Mouse (Mus musculus) G1E (cell line): ENCODE data around the gene Pnp2. TPM values are rescaled to one million over a fixed set of nuclear protein-coding genes. Genes with fewer than 3 reads are reported as not detected.
"Not testable (repeated sequence)": the region's sequence is repeated elsewhere in the genome, so short reads cannot be mapped to it uniquely, and the experiment has no call there.

Source experiments
- ATAC-seq: 2 replicates; pipeline ENCODE4 v1.8.0; 2016; ENCODE audit warnings: mild to moderate bottlenecking; ENCODE audit not compliant: insufficient number of reproducible peaks, poor library complexity, low FRiP score, severe bottlenecking; ENCODE audit errors: extremely low read depth
- DNase-seq: peaks from one replicate; pipeline ENCODE4 v3.0.0; 2012; ENCODE audit warnings: low spot score
- H3K27me3 ChIP-seq: 2 replicates; pipeline ENCODE4 v1.6.1; 2012; ENCODE audit warnings: mild to moderate bottlenecking, low read length, inconsistent platforms; ENCODE audit not compliant: insufficient read depth
- H3K36me3 ChIP-seq: replicated peaks from 2 replicates; pipeline ENCODE3; 2012; ENCODE audit warnings: mild to moderate bottlenecking, inconsistent platforms
- H3K4me1 ChIP-seq: 2 replicates; pipeline ENCODE4 v1.6.1; 2012; ENCODE audit warnings: low read depth, low read length, inconsistent platforms, mixed read lengths; ENCODE audit not compliant: insufficient read depth
- H3K4me3 ChIP-seq: 2 replicates; pipeline ENCODE4 v1.5.1; 2012; ENCODE audit warnings: low read depth, mild to moderate bottlenecking, inconsistent platforms, low read length, moderate library complexity, mixed read lengths
- H3K9me3 ChIP-seq: replicated peaks from 2 replicates; pipeline ENCODE4 v1.6.1; 2012; ENCODE audit warnings: inconsistent platforms
- CTCF ChIP-seq: IDR thresholded peaks from 2 replicates; pipeline ENCODE4 v1.5.1; 2012; ENCODE audit warnings: low read depth, low read length, inconsistent platforms, mixed read lengths
- GATA1 ChIP-seq: IDR thresholded peaks from 2 replicates; pipeline ENCODE4 v1.6.1; 2012; ENCODE audit warnings: borderline replicate concordance, low read length, inconsistent platforms, mixed read lengths
- GATA2 ChIP-seq: IDR thresholded peaks from 2 replicates; pipeline ENCODE4 v1.6.1; 2012; ENCODE audit warnings: low read depth, low read length, inconsistent platforms, borderline replicate concordance
- POLR2AphosphoS5 ChIP-seq: IDR thresholded peaks from 2 replicates; pipeline ENCODE4 v1.6.1; 2012; ENCODE audit warnings: low read depth, low read length, inconsistent platforms; ENCODE audit not compliant: insufficient replicate concordance
- TAL1 ChIP-seq: conservative IDR thresholded peaks from 2 replicates; pipeline ENCODE4 v1.6.1; 2012; ENCODE audit warnings: low read depth, low read length, inconsistent platforms, mixed read lengths
- polyA plus RNA-seq: library from polyadenylated mRNA; stranded (reverse); fragments of >175 nt; gene quantifications from 2 replicates; pipeline ENCODE4 v1.2.3, GENCODE M21; 2012
- total RNA-seq, 2 experiments: library from RNA; stranded (forward) in 1 of 2; stranded (reverse) in 1 of 2; fragments of 200-1000 nt in 1 of 2; fragments of >200 nt in 1 of 2; fragmentation: Nextera tagmentation in 1 of 2; gene quantifications; 2 replicates each; pipeline ENCODE4 v1.2.3; 2014 to 2017

Pnp2 gene
- total and polyA plus RNA-seq, 3 experiments: 1.1 to 10.2 TPM; not detected in 1

DNA sequence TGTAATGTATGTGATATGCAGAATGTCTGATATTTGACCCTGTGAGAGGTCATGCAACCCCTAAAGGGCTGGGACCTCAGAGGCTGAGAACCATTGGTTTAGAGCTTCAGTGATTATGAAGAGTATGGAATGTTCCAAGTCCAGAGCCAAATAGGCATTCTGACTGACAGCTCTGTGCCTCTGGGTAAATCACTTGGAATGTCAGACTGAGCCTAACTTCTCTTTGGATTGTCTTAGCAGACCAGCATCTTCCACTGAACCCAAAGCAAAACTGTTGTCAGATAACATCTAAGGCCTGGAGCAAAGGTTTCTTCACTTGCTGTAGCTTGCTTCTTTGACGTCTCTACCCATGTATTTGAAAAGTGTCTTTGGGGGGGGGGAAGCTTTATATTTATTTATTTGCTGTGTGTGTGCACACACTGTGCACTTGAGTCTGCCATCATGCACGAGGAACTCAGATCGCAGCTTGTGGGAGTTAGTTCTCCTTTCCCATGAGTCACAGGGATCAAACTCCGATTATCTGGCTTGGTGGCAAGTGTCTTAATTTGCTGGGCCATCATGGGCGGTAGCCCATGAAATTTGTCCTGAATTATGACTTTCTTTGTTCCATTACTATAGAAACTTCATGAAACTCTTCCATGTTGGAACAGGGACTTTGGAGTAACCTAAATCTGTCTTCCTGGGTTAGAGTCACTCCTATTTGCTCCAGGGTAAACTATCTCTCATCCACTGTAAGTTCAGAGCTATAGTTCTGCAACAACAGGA is 12.6 kb downstream of the Pnp2 start:
- no peak overlapping the region for H3K4me3 ChIP-seq
- H3K4me1 ChIP-seq: peaks cover 13% of the 10 kb centered on the region
- DNase-seq: no peak
- H3K9me3 ChIP-seq: no peaks in the 10 kb centered on the region
- H3K27me3 ChIP-seq: peaks cover 2% of the 10 kb centered on the region; the same call in 1 of the 2 replicates
- peaks cover 2% of the 10 kb centered on the region for H3K36me3 ChIP-seq
- TF ChIP-seq CTCF (no peak), GATA1 (no peak), POLR2AphosphoS5 (no peak), GATA2 (no peak), TAL1 (no peak)
- ATAC-seq: no peak

DNA sequence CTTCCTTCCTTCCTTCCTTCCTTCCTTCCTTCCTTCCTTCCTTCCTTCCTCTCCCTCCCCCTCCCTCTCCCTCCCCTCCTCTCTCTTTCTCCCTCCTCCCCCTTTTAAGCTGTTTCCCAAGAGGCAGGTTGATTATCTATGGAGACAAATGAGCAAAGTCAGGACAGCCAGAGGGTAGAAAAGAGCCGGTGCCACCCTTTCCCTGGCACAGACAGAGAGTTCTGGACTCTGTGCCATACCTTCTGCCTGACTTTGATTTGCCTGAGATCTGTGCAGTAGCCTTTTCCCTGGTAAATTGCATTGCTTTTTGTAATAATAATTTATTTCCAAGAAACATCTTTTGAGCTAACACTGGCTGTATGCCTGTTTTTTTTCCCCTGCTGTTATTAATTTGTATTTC is 13.2 kb downstream of the Pnp2 start:
- no peak overlapping the region for H3K4me3 ChIP-seq
- no peaks in the 10 kb centered on the region for H3K36me3 ChIP-seq
- no peak for TF ChIP-seq POLR2AphosphoS5
- peaks cover 13% of the 10 kb centered on the region for H3K4me1 ChIP-seq
- ATAC-seq (no peak), DNase-seq (no peak)
- peaks cover 2% of the 10 kb centered on the region; the same call in 1 of the 2 replicates for H3K27me3 ChIP-seq
- no peaks in the 10 kb centered on the region for H3K9me3 ChIP-seq

DNA sequence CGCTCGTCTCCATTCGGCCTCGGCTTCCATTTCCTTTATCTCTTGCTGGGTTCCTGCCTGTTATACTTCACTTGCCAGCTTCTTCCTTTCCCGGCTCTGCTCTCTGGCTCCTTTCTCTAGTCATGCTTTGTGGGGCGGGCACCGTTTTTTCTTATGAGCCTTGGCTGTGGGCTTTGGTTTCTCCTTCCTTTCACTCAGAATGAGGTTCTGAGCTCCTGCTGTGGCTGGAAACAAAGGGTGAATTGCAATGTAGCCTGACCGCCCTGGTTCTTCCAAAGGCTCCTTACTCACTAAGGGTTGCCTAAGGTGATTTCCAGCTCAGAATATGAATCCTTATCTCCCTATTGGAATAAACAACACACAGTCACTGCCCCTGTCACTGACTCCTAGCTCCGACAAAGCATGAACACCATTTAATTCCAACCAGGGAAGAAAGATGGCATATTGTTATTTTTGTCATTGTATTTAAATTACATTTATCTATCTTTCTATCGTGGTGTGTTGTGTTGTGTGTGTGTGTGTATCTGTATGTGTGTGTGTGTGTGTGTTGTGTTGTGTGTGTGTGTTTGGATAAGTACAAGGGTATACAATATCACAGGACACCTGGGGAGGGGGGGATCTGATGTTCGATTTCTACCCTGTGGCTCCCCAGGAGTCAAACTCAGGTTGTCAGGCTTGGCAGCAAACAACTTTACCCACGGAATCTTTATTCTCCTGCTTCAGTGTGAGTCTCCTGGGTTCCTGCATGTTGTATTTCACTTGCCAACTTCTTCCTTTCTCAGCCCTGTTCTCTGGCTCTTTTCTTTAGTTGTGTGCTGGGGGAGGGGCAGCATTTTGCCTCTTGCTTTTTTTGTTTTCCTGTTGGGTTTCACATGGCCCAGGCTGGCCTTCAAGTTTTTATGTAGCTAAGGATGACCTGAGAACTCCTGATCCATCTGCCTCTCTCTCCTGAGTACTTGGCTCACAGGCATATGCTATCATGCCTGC is 14.1 kb downstream of the Pnp2 start:
- no peak overlapping the region for H3K4me3 ChIP-seq
- no peak for ATAC-seq
- DNase-seq: no peak
- H3K36me3 ChIP-seq: no peaks in the 10 kb centered on the region
- peaks cover 13% of the 10 kb centered on the region for H3K4me1 ChIP-seq
- no peaks in the 10 kb centered on the region for H3K9me3 ChIP-seq
- peaks cover 2% of the 10 kb centered on the region; the same call in 1 of the 2 replicates for H3K27me3 ChIP-seq
- TF ChIP-seq GATA2 (no peak), CTCF (no peak), TAL1 (no peak), POLR2AphosphoS5 (no peak), GATA1 (no peak)

DNA sequence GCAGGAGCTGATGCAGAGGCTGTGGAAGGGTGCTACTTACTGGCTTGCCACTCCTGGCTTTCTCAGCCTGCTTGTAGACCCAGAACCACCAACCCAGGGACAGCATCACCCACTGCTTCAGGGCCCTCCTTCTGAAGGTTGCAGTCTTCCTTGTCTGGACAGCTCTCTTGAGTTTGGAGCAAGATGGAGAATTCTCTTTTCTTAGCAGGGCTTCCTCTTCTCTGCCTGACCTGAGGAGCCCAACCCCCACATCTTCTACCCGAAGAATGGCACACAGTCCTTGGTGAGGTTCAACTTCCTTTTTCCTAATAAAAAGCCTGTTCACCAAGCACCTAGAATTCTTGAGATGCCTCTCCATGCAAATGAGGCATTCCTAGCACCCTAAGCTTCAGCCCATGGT is 15.0 kb downstream of the Pnp2 start:
- DNase-seq: no peak
- ATAC-seq: no peak
- no peaks in the 10 kb centered on the region for H3K36me3 ChIP-seq

DNA sequence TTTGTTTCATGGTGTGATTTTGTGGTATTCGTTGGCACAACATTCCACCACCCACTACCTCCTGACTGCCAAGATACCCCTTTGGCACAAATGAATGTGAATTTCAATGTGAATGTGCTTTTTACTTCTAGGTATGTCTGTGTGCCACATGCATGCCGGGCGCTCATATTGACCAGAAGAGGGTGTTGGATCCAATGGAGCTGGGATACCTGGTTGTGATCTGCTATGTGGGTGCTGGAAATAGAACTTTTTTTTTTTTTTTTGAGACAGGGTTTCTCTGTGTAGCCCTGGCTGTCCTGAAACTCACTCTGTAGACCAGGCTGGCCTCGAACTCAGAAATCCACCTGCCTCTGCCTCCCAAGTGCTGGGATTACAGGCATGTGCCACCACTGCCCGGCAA is 17.3 kb downstream of the Pnp2 start:
- H3K4me3 ChIP-seq, H3K36me3 ChIP-seq, H3K27me3 ChIP-seq, H3K9me3 ChIP-seq, DNase-seq, ATAC-seq: not testable (repeated sequence)
- H3K4me1 ChIP-seq: peaks cover 13% of the 10 kb centered on the region

More for the DNA sequence above, 15.0 kb downstream of the Pnp2 start:
- no peaks in the 10 kb centered on the region for H3K9me3 ChIP-seq
- TF ChIP-seq GATA1 (no peak), GATA2 (no peak), CTCF (no peak), POLR2AphosphoS5 (no peak), TAL1 (no peak)
- H3K4me1 ChIP-seq: peaks cover 13% of the 10 kb centered on the region
- no peak overlapping the region for H3K4me3 ChIP-seq
- H3K27me3 ChIP-seq: peaks cover 2% of the 10 kb centered on the region; the same call in 1 of the 2 replicates

DNA sequence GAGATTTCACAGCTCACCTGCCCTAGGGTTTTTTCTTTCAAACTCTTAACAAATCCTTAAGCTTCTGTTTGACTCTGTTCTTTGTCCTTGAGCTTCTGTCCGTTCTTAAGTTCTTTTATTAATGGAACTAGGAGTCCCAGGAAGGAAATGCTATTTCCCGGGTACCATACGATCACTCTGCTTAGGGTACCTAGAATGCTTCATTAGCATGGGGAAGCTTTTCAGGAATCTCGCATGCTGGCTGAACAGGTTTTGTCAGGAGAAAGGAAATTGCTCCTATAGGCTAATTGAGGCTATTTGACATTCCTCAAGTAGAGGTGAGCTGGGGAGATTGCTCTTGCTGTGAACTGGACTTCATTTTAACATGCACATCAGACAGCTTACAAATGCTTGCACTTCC is 17.9 kb downstream of the Pnp2 start:
- peaks cover 4% of the 10 kb centered on the region; the same call in 1 of the 2 replicates for H3K27me3 ChIP-seq
- H3K9me3 ChIP-seq: no peaks in the 10 kb centered on the region
- TF ChIP-seq GATA1 (no peak), GATA2 (no peak), POLR2AphosphoS5 (no peak), TAL1 (no peak), CTCF (no peak)
- ATAC-seq: no peak
- no peak for DNase-seq
- H3K4me1 ChIP-seq: peaks cover 13% of the 10 kb centered on the region
- H3K36me3 ChIP-seq: no peaks in the 10 kb centered on the region
- no peak overlapping the region for H3K4me3 ChIP-seq
